Mouse (Mus musculus) left cerebral cortex, adult 8-10 months (tissue): ENCODE results near the gene Suds3. TPM values are rescaled to one million over a fixed set of nuclear protein-coding genes. Genes with fewer than 3 reads are reported as not detected.

ENCODE experiments used
- DNase-seq, 2 experiments: peaks; one replicate each; pipeline ENCODE4 v3.0.0; 2022; ENCODE audit warnings: low spot score in 2 of 2
- total RNA-seq, 4 experiments: library from RNA; stranded (reverse); gene quantifications; 2 replicates each; pipeline ENCODE4 v1.2.4; 2022

The Suds3 gene
- 100 to 1,000 TPM; 114 to 150 (median 121) TPM for total RNA-seq

DNA sequence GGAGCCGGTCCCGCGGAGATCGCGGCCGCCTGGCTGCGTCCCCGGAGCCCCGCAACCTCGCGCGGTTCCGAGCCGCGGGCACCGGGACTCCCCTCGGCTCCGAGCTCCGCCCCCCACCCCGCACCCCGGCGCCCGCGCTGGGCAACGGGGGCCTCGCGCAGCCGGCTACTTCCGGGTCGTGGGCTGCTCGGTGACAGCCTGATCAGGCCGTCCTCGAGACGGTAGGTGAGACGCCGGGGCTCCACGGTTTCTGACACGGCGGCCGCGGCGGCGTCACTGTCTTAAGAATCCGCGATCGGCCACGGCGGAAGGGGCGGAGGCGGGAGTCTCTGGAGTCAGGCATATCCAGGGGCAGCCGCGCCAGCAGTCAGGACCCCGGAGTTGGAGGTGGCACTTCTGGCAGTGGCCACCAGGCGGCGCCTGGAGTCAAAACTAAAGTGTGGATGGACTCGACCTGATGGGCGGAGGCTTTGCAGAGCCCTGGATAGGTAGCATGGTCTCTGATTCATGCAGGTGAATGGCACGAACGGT is at the start of gene Suds3:
Gene Suds3, minus strand, starts transcription at position 278 of the 531 bp plus-strand sequence.
- DNase-seq, result peak; percentile 89 to 100

DNA sequence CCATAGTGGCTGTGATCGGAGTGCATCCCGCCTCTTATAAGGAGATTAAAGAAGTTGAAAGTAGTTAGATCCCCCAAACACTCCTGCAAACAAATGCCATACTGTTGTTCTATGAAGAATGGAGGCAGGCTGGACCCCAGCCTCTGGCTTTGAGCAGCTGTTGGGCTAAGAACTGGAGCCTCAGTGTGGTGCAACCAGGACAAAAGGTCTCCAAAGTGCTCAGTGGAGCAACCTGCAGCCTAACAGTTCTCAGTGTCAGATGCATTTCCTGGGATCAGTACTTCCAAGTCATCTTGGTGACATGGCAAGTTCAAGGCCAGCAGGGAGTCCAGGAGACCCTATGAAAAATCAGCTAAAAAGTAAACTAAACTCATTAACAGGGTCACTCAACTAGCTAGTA is 49.0 kb upstream of the Suds3 start:
- DNase-seq, result no peak

DNA sequence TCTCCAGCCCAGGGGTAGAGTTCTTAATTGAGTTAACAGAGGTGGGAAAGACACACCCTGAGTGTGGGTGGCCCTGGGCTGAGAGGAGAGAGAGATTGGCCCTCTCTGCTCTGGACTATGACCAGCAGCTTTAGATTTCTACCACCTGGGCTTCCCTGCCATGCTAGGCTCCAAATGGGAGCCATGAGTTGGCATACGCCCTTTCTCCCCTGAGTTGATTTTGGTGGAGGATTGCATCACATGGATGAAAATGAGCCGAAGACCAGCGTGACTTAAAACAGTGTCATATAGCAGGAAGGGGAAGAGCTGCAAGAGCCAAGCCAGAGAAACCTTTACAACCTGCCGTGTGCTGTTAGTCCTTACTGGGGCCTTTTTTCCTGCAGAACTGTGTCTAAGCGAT is 48.6 kb upstream of the Suds3 start:
- no peak for DNase-seq

DNA sequence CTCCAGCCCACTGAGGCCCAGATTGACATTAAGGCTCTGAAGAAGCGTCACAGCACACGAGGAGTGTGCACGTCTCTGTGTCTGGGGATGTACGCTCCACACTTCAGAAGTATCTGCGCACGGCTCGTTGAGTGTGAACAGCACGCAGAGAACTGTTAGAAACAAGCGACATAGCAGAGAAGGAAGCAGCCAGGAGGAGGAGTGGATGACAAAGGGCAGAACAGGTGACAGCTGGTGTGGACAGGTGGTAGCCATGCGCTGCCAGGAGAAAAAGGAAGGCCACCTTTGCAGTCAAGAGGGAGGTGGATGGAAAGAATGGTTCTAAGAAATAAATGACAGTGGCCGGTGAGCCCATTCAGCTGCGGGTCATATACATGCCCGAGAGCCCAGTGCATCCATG is 47.9 kb upstream of the Suds3 start:
- no peak for DNase-seq

DNA sequence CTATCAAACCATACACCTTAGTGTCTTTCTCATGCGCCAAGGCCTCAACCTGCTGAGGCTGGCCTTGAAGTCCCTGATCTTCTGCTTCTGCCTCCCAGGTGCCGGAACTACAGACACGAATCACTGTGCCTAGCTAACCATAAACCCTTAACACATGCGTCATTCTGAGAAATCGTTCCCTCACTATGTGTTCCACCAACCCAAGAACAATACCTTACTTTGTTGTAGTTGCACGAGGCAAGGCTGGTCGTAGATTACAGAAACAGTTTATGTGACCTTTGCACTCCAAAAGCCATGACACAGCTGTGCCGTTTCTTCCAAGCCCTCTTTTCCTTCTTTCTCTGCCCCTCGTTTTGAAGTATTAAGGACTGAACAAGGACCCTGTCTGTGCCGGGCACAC is 44.6 kb upstream of the Suds3 start:
- DNase-seq, result no peak

DNA sequence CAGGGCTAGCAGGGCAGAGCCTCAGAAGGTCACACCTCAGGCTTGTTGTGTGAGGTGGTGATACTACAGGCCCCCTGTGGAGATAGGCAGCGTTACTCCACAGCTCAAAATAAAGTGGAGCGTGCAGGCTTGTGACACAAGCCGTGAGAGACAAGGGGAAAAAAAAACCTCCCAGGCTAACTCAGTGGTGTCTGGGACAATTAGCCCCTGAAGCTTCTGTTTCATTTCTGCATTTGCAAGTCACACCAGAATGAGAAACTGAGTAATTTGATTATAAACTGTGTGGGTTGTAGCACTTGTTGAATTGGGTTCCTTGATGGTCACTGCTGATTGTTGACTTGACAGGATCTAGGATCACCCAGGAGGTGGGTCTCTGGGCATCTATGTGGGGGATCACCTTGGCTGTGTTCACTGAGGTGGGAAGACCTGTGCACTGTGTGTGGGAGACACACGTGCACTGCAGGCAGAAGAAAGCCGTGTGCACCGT is 43.9 kb upstream of the Suds3 start:
- no peak for DNase-seq

DNA sequence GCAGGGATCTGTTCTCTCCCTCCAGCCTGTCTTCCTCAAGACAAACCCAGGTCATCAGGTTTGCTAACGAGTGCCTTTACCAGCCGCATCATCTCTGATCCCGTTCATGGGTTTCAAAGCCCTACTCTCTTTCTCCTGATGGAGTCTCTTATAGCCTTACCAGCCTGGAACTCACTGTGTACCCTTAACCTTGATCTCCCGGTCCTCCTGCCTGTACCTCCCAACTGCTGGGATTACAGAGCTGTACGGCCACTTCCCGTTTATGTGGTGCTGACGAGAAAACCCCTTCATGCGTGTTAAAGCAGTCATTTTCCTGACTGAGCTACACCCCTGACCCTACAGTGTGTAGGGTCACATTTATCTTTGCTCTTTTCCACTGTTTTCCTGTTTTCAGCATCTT is 43.4 kb upstream of the Suds3 start:
- DNase-seq, result no peak

DNA sequence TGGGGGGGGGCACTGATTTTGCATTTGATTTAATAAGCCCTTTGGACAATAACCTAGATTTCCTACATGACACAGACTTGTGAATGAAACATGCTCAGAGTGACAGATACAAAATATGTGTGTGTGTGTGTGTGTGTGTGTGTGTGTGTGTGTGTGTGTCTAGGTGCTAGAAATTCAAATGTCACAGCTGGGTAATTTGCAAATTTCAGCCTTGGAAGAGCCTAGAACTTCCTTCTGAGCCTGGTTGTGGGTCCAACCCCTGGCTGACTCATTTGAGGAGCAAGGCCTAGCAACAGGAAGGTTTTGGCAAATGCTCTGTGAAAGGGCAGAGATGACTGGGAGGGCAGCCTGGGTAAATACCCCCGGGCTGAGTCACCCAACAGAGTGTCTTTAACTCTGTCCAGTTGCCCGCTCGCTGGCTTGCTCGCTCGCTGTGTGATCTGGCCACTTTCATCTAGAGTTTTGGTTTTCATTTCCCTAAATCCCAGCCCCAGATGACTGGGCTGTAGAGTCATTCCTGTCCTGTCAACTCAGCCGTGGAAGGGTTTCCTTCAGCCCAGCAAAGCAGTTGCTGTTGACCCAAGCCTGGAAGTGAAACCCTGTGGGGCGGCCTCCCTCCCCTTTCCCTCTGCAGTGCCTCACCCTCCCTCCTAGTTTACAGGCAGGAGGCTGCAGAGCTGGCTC is 42.6 kb upstream of the Suds3 start:
- no peak for DNase-seq

DNA sequence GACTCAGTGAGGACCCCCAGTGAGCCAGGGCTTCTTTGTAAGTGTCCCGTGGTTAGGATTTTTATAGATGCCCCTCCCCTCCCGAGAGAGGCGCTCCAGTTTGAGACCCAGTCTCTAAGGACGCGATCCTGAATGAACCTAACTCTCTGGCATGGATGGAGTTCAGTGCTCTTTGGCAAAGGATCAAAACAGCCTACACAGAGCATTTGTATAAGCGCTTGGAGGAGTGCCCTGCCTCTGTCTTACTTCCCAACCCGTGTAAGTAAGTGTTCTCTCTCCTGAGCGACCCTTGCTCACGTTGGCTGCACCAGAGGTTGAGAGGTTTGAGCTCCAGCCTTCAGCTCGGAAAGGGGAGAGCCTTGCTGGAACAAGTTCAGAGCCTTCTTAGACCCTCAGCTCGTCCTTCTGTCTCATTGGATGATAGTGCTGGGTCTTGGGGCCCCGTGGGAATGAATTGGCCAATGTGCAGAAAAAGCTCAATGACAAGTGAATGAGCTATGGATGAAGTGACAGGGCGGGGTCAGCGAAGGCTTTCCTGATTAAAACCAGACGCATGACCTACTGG is 37.7 kb upstream of the Suds3 start:
- DNase-seq, result no peak

DNA sequence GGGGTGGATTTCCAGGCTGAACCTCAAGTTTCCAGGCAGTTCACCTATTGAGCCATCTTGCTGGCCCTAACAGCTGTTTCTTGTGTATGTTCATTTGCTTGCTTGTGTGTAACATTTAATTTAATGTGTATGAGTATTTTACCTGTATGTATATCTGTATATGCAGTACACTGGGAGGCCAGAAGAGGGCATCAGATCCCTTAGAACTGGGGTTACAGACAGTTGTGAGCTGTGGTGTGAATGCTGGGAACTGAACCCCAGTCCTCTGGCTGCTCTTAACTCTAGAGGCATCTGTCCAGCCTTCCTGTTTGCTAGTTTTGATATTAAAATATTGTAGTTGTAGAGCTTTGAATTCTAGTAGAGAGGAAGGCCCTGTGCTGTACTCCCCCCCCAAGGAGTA is 37.0 kb upstream of the Suds3 start:
- DNase-seq, result no peak

DNA sequence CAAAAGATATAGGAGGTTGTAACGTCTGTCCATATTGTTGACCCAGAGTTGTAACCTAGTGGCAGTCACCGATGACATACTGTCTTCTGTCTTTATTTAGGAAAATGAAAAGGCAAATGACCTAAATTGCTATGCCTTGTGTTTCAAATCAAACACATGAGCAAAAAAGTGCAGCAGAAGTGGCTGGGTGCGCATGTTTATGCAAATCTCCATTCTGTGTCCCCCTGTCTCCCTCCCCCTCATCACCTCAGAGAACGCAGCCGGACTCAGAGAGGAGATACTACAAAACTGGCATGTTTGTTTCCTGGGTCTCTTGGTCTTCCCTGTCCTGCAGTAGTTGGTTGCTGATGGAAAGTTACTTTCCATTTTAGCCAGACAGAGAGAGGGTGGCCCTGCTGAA is 34.2 kb upstream of the Suds3 start:
- DNase-seq, result no peak

DNA sequence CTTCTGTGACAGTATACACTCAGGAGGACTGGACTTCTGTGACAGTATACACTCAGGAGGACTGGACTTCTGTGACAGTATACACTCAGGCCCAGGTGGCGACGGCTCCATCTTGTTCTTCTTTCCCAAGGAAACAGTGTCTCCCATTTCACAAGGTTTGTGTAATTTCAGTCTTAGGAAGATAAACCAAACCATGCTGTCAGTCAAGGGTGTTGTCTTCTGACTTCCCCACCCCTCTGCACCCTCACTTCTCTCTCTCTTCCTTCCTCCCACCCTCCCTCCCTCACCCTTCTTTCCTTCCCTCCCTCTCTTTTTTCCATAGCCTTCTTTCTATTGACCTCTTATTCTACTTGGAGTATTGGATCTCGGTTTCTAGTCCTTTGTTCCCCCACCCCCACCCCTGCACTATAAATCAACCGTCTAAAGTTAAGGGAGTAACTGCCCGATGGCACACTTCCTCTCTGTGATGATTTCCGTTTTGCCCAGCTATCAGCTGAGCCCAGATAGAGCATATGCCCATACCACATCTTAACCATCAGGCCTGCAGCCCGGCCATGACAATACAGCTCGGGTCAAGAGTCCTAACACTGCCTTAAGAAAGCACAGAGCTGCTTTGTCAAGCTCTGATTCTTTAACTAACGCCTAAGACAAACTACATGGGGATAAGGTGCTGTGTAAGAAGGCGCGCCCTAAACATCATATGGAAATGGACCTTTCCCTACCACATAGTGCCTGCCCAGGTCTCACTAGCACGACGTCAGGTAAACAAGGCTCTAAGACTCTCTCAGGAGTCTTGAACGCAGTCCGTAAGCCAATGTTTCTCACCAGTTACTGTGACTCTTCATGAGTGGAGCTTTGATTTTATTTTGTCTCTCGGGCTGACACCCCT is 33.4 kb upstream of the Suds3 start:
- no peak for DNase-seq

DNA sequence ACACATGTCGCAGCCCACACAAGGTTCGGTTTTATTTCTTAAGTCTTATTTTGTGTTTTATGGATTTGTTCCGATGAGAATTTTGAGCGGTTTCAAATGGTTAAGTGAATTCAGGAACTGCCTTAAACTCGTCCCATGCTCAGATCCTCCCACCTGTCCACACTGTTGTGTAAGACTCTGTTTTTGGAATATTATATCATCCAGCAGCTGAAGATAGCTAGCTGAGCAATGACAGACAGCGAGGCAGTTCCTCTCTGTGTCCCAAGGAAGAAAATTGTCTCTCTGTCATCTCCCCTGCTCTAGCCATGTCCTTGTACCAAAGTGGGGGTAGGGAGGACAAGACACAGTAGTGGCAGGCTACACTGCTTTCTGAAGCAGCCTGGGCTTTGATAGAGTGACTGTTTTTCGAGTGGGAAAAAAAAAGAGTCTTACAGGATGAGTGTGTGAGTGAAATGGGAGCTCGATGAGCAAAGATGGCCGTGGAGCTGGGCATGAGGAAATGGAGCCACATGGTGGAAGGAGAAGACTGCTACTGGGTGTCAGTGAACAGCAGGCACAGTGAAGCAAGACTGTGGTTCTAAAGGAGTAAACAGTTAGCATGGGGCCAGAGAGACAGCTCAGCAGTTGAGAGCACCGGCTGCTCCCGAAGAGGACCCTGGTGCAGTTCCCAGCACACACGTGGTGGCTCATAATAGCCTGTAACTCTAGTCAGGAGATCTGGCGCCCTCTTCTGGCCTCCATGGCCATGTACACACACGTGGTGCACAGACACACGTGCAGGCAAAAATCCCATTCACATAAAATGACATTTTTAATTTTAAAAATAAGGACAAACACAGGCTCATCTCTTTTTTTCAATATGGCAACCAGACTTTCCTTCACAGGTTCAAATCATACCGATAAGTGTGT is 31.5 kb upstream of the Suds3 start:
- DNase-seq, result peak in 1 of 2 experiments; percentile 58

DNA sequence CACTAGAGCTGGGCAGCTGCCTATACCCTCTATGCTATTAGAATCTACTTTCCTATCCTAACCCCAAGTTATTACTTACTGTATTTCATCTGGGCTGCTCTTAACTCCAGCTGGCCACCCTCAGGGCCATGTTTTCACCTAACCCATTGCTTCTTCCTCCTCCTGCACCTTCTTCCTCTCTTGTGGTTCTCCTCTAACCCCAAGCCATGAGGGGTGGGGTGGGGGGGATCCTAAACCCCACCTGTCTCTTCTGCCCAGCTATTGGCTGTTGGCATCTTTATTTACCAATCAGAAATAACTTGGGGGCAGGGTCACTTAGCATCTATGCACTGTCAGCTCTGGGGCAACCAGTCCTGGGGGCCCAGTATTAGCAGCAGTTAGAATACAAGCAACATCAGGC is 30.3 kb upstream of the Suds3 start:
- no peak for DNase-seq

DNA sequence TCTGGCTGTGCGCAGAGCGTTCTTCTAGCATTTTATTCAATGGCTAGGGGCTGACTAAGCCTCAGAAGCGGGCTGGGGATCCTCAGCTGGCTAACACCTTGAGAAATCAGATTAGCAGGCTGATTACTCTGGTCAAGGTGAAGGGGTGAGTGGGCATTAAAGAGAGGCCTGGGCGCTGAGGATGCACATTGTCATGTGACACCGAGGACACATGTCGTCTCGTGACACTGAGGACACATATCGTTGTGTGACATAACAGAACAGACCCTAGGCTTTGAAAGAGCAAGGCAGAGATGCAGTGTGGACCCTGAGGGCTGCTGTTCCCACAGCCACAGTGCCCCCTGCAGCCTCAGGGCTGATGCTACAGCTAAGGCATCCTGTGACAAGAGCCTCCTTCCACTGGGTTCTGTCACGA is 27.8 kb upstream of the Suds3 start:
- no peak for DNase-seq

DNA sequence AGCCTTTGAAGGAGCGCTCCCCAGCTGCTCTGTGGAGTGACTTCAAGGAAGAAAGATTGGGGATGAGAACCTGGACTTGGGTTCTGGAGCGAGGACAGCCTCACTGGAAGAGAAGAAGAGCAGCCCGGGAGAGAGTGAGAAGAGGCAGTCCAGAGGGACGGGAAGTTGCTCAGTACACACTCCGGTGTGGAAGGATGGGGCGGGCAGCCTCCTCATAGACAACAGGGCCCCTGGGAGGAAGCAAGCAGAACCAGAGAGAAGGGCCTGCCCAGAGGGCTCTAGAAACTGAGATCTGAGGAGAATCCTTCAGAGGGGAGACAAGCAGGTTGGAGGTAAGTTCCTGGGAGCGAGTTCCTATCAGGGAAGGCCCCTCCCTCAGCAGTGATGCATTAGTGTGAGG is 24.5 kb upstream of the Suds3 start:
- no peak for DNase-seq

DNA sequence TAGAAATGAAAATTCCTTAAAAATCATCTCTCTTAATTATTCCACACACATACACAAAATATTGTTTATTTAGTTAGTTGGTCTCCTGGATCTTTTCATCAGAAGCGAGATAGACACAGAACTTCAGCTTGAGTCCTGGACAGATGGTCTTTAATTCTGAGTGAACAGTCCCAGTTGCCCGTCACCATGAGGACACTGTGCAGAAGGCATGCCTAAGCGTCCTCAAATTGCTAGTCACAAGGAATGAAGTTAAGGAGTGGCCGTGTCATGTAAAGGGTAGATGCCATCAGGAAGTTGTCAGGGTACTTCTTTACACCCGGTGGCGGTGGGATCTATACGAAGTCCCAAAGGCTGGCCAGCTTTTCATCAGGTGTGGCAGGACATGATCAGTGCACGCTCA is 23.9 kb upstream of the Suds3 start:
- no peak for DNase-seq

DNA sequence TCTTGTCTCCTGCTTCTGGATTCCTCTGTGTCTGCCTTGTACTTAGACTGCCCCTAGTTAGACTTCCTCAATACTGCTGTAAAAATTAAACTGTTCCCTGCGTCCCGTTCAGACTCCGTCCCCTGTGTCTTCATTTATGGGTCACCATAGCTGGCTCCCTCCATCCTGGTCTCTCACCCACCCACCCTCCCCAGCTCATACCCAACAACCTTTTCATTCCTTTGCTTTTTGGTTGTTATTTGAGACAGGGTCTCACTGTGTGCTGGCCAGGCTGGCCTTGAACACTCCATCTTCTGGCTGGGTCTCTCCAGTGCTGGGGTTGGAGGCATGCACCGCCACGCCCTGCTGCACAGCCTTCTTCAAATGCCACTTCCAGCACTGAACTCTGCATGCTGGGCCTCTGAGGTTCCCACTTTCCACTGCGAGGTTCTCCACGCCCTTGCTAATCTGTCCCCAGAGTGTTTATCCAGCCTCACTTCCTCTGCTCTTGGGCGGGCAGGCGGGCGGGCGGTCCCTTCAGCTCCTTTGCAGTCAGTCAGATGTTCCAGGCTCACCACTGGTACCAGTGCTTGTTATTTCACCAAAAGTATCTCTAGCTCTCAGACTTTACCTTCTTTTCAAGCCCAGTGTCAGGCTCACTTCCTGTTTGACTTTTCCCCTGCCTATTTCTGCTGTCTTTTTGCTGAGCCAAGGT is 22.5 kb upstream of the Suds3 start:
- no peak for DNase-seq

DNA sequence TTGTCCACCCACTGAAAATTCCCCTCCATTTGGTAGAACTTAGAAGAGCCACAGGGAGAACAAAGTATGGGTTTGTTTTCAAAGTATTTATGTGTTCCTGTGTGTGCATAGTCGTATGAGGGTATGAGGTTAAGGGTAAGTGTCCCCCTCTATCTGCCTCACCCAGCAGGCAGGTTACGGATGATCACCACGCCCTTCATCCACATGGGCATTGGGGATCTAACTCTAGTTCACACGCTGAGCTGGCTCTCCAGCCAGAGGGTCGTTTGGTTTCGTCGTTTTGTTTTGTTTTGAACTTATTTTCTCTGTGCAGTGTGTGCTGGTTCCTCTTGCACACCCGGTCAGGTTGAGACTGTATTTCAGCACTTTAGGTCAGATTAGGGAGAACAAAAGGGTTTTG is 21.7 kb upstream of the Suds3 start:
- DNase-seq, result no peak

DNA sequence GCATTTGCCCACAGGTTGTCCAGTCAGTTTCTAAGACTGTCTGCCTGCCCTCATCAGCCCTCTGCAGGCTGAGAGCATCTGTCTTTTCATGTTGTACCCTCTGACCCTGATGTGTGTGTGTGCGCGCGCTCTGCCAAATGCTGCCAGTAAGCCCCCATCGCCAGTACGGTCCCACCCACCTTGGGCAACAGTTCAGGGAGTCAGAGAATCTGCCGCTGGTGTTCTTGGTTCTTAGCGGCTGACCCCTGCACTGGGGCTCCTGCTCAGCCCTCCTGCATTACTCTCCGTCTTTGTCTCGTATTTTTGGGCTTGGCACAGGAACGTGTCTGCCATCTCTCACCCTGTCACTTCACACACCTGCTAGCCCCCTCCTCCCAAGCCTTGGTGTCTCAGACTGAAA is 21.1 kb upstream of the Suds3 start:
- DNase-seq, result no peak
